Mouse (Mus musculus) kidney, embryonic 15.5 days (tissue): ENCODE results near the gene Prkd2. TPM values are rescaled to one million over a fixed set of nuclear protein-coding genes. Genes with fewer than 3 reads are reported as not detected.

Experiments used
- ATAC-seq: fragments of 200-750 bp; cut with Nextera tagmentation; replicated peaks from 2 replicates; pipeline ENCODE4 v1.8.0; 2017; ENCODE audit warnings: moderate TSS enrichment; ENCODE audit not compliant: low FRiP score
- H3K27ac ChIP-seq: fragments of 300-500 bp; sonication (generic); 2 replicates; pipeline ENCODE4 v1.5.1; 2015; ENCODE audit warnings: mild to moderate bottlenecking, inconsistent platforms
- H3K27me3 ChIP-seq: fragments of 300-500 bp; sonication (generic); 2 replicates; pipeline ENCODE4 v1.6.1; 2015; ENCODE audit warnings: inconsistent platforms
- H3K36me3 ChIP-seq: fragments of 300-500 bp; sonication (generic); 2 replicates; pipeline ENCODE4 v1.6.1; 2015; ENCODE audit warnings: inconsistent platforms
- H3K4me1 ChIP-seq: fragments of 300-500 bp; sonication (generic); 2 replicates; pipeline ENCODE4 v1.6.1; 2015; ENCODE audit warnings: inconsistent platforms
- H3K4me2 ChIP-seq: fragments of 300-500 bp; sonication (generic); 2 replicates; pipeline ENCODE4 v1.6.1; 2015; ENCODE audit warnings: moderate library complexity, mild to moderate bottlenecking, inconsistent platforms
- H3K4me3 ChIP-seq: fragments of 300-500 bp; sonication (generic); replicated peaks from 2 replicates; pipeline ENCODE4 v1.5.1; 2015; ENCODE audit warnings: mild to moderate bottlenecking, inconsistent platforms
- H3K9ac ChIP-seq: fragments of 300-500 bp; sonication (generic); 2 replicates; pipeline ENCODE4 v1.6.1; 2015; ENCODE audit warnings: mild to moderate bottlenecking, inconsistent platforms
- H3K9me3 ChIP-seq: fragments of 300-500 bp; sonication (generic); replicated peaks from 2 replicates; pipeline ENCODE4 v1.6.1; 2016; ENCODE audit warnings: inconsistent platforms
- WGBS: fragments of 180-500 bp; shearing (Covaris S2); methylation state at CpG from one replicate; pipeline ENCODE4 v1.1.7; 2015; ENCODE audit warnings: mixed read lengths; 5-methylcytosine and 5-hydroxymethylcytosine counted together
- polyA plus RNA-seq: library from polyadenylated mRNA; unstranded; fragments of >200 nt; fragmentation: Nextera tagmentation; extraction: Ambion mirVana; gene quantifications from 2 replicates; pipeline ENCODE4 v1.2.1, GENCODE M21; 2015

Gene Prkd2
- polyA plus RNA-seq, 1 experiment from 2014 or later = 17.7 TPM

GRCm38 (mm10) chr7:16873392-16873791 is 30.7 kb downstream of the Prkd2 start:
- 88% methylated on average over 4 of the region's 4 CpGs for WGBS
- Histone ChIP-seq H3K4me3 (no peak overlapping the region), H3K4me1 (peaks cover 30% of the 10 kb centered on the region), H3K9ac (no peak overlapping the region), H3K9me3 (no peaks in the 10 kb centered on the region), H3K4me2 (no peak overlapping the region), H3K36me3 (peaks cover 28% of the 10 kb centered on the region; the same call in 1 of the 2 replicates), H3K27ac (no peak overlapping the region), H3K27me3 (no peaks in the 10 kb centered on the region)
- no peak for ATAC-seq

GRCm38 (mm10) chr7:16874190-16874589 is 31.5 kb downstream of the Prkd2 start:
- peak overlapping the region; percentile 96 for H3K4me2 ChIP-seq
- H3K9me3 ChIP-seq = no peaks in the 10 kb centered on the region
- peaks cover 37% of the 10 kb centered on the region for H3K4me1 ChIP-seq
- peaks cover 24% of the 10 kb centered on the region; the same call in 1 of the 2 replicates for H3K36me3 ChIP-seq
- ATAC-seq = no peak
- peak overlapping the region; percentile 38 for H3K9ac ChIP-seq
- 4% methylated on average over 17 of the region's 17 CpGs for WGBS
- H3K4me3 ChIP-seq = peak overlapping the region; percentile 81
- no peaks in the 10 kb centered on the region for H3K27me3 ChIP-seq
- peak overlapping the region; percentile 95 for H3K27ac ChIP-seq

DNA sequence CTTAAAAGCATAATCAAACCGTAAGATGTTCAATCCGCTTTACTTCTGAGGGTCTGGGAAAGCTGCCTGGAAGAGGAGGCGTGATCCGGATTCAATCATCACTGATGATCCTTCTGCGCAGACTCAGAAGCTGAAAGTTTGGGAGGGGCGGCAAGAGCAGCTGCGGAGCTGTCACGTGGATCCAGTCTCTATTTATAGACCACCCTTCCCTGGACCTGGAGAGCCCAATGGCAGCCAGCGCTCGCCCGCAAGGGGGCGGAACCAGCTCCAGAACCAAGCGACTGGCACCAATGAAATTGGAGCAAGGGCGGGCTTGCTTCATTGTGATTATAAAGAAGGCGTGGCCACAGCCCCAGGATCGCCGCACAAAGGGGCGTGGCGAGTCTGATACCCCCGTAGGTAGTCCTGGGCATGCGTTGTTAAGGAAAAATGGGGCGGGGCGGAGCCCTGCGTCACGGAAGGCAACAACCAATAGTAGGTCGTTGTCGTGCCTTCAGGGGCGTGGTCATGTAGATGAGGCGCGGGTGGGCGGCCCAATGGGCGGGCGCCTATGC is 32.1 kb downstream of the Prkd2 start:
- peaks cover 19% of the 10 kb centered on the region; the same call in 1 of the 2 replicates for H3K36me3 ChIP-seq
- H3K27ac ChIP-seq = peak overlapping the region; percentile 95
- peak overlapping the region; percentile 81 for H3K9ac ChIP-seq
- peaks cover 37% of the 10 kb centered on the region for H3K4me1 ChIP-seq
- H3K4me3 ChIP-seq = peak overlapping the region; percentile 81
- H3K4me2 ChIP-seq = peak overlapping the region; percentile 96
- peak; percentile 97 for ATAC-seq
- no peaks in the 10 kb centered on the region for H3K9me3 ChIP-seq
- WGBS = under 1% methylated on average over 33 of the region's 33 CpGs
- H3K27me3 ChIP-seq = no peaks in the 10 kb centered on the region

GRCm38 (mm10) chr7:16875310-16875325 is 32.4 kb downstream of the Prkd2 start, which contains the start of gene Dact3:
TSS of gene Dact3 (plus strand) at chr7:16875317.
- no peaks in the 10 kb centered on the region for H3K27me3 ChIP-seq
- WGBS = 0% methylated on average over 1 of the region's 1 CpGs
- ATAC-seq = no peak
- H3K9me3 ChIP-seq = no peaks in the 10 kb centered on the region
- peak within 1 kb of the TSS; percentile 81 for H3K9ac ChIP-seq
- peaks cover 17% of the 10 kb centered on the region; the same call in 1 of the 2 replicates for H3K36me3 ChIP-seq
- H3K4me3 ChIP-seq = peak within 1 kb of the TSS; percentile 81
- peak within 1 kb of the TSS; percentile 96 for H3K4me2 ChIP-seq
- peak within 1 kb of the TSS; percentile 95 for H3K27ac ChIP-seq
- peaks cover 38% of the 10 kb centered on the region for H3K4me1 ChIP-seq

DNA sequence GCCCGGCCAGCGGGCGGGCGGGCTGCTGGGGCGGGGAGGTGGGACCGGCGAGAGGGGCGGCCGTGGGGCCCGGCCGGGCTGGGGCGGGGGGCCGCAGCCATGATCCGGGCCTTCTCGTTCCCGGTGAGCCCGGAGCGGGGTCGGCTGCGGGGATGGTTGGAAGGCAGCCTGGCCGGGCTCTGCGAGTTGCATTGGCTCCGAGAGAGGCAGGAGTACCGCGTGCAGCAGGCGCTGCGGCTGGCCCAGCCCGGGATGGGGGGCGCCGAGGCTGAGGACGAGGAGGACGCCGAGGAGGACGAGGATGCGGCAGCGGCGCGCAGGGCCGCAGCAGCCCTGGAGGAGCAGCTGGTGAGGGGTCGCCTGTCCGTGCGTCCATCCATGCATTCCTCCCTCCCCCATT is 32.6 kb downstream of the Prkd2 start:
- WGBS = 2% methylated on average over 32 of the region's 42 CpGs
- Histone ChIP-seq H3K27me3 (no peaks in the 10 kb centered on the region), H3K4me3 (peak overlapping the region; percentile 81), H3K9me3 (no peaks in the 10 kb centered on the region), H3K4me1 (peaks cover 40% of the 10 kb centered on the region), H3K27ac (peak overlapping the region; percentile 81), H3K4me2 (peak overlapping the region; percentile 96), H3K36me3 (peaks cover 17% of the 10 kb centered on the region; the same call in 1 of the 2 replicates), H3K9ac (peak overlapping the region; percentile 81)
- ATAC-seq = peak; percentile 35; the same call in 1 of the 2 replicates

GRCm38 (mm10) chr7:16876006-16876405 is 33.3 kb downstream of the Prkd2 start:
- WGBS = 8% methylated on average over 11 of the region's 11 CpGs
- Histone ChIP-seq H3K36me3 (peaks cover 13% of the 10 kb centered on the region; the same call in 1 of the 2 replicates), H3K4me2 (peak overlapping the region; percentile 96), H3K27ac (peak overlapping the region; percentile 81), H3K9me3 (no peaks in the 10 kb centered on the region), H3K27me3 (no peaks in the 10 kb centered on the region), H3K4me1 (peaks cover 45% of the 10 kb centered on the region), H3K4me3 (peak overlapping the region; percentile 81), H3K9ac (peak overlapping the region; percentile 81)
- ATAC-seq = no peak

- ATAC-seq = peak; percentile 3; the same call in 1 of the 2 replicates
- 3% methylated on average over 13 of the region's 13 CpGs for WGBS
- H3K9ac ChIP-seq = peak overlapping the region; percentile 81
These were observed 33.9 kb downstream of the Prkd2 start for GRCm38 (mm10) chr7:16876608-16877007.

DNA sequence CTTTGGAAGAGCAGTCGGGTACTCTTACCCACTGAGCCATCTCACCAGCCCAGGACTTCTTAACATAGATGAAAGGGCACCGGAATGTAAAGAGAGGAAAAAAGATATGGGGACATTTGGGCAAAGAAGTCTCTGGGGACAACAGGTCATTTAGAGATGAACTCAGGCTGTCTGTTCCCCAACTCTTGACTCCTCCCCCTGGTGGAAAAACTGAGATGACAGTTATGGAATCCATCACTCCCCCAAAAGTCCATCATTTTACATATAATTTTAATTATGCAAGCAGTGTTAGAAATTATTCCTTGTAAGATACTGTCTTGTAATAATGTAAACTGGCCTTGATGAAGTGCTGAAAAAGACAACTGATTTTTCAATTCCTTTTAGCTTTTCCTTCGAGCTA is 35.0 kb downstream of the Prkd2 start:
- no peak for ATAC-seq
- no peak overlapping the region for H3K4me2 ChIP-seq
- no peak overlapping the region for H3K4me3 ChIP-seq
- 85% methylated on average over 3 of the region's 3 CpGs for WGBS
- no peaks in the 10 kb centered on the region for H3K9me3 ChIP-seq
- peaks cover 8% of the 10 kb centered on the region for H3K36me3 ChIP-seq
- H3K9ac ChIP-seq = no peak overlapping the region
- peaks cover 45% of the 10 kb centered on the region for H3K4me1 ChIP-seq
- no peaks in the 10 kb centered on the region for H3K27me3 ChIP-seq
- H3K27ac ChIP-seq = no peak overlapping the region

More at GRCm38 (mm10) chr7:16876608-16877007, 33.9 kb downstream of the Prkd2 start:
- peak overlapping the region; percentile 96 for H3K4me2 ChIP-seq
- peak overlapping the region; percentile 81 for H3K4me3 ChIP-seq
- no peaks in the 10 kb centered on the region for H3K27me3 ChIP-seq
- peaks cover 45% of the 10 kb centered on the region for H3K4me1 ChIP-seq
- peaks cover 14% of the 10 kb centered on the region; the same call in 1 of the 2 replicates for H3K36me3 ChIP-seq
- H3K9me3 ChIP-seq = no peaks in the 10 kb centered on the region
- peak overlapping the region; percentile 81 for H3K27ac ChIP-seq

- peak overlapping the region; percentile 22; the same call in 1 of the 2 replicates for H3K4me2 ChIP-seq
- peaks cover 46% of the 10 kb centered on the region for H3K4me1 ChIP-seq
- peak; percentile 26; the same call in 1 of the 2 replicates for ATAC-seq
- no peak overlapping the region for H3K4me3 ChIP-seq
- H3K36me3 ChIP-seq = peaks cover 28% of the 10 kb centered on the region
- H3K27me3 ChIP-seq = peaks cover 10% of the 10 kb centered on the region
- peaks cover 2% of the 10 kb centered on the region for H3K9me3 ChIP-seq
- peak overlapping the region; percentile 74 for H3K27ac ChIP-seq
- WGBS = 29% methylated on average over 9 of the region's 9 CpGs
- no peak overlapping the region for H3K9ac ChIP-seq
These were observed 37.3 kb downstream of the Prkd2 start for GRCm38 (mm10) chr7:16879796-16880547.

DNA sequence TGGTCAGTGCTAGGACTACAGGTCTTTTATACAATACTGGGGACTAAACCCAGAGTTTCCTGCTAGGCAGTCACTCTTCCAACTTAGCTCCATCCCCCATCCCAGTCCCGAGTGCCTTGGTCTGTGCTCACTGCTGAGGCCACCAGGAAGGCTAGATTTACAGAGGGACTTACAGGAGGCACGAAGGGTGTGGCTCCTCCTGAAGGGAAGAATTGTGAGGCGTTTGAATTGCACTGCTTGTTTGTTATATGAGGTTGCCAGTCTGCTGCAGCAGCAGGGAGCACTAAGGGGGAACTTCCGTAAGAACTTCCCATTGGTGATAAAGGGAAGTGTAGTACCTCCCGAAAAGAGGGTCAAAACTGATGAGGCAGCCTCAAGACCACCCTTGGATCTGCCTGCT is 37.9 kb downstream of the Prkd2 start:
- H3K4me2 ChIP-seq = peak overlapping the region; percentile 22; the same call in 1 of the 2 replicates
- H3K27me3 ChIP-seq = peaks cover 17% of the 10 kb centered on the region
- H3K4me3 ChIP-seq = no peak overlapping the region
- H3K27ac ChIP-seq = peak overlapping the region; percentile 74
- no peak for ATAC-seq
- H3K4me1 ChIP-seq = peaks cover 49% of the 10 kb centered on the region
- 42% methylated on average over 5 of the region's 5 CpGs for WGBS
- H3K9me3 ChIP-seq = peaks cover 9% of the 10 kb centered on the region
- no peak overlapping the region for H3K9ac ChIP-seq
- peaks cover 35% of the 10 kb centered on the region for H3K36me3 ChIP-seq

- peaks cover 18% of the 10 kb centered on the region for H3K9me3 ChIP-seq
- WGBS = 96% methylated on average over 6 of the region's 6 CpGs
These were observed 40.5 kb downstream of the Prkd2 start for GRCm38 (mm10) chr7:16883162-16883561.

DNA sequence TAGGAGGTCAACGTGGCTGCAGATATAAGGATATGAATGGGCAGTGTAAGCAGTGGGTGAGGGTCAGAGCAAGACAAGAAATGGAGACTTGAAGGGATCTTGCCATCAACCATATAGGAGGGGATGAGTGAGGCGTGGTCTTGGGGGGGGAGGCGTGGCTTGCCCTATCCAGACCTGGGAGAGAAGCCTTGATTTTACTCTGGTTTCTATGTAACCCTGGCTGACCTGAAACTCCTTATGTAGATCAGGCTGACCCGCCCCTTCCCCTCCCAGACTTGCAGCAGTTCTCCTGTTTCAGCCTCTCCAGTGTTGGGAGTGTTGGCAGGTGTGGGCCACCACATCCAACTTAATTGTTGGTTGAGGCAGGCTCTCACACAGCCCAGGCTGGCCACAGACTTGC is 41.6 kb downstream of the Prkd2 start:
- no peak for ATAC-seq
- 72% methylated on average over 4 of the region's 4 CpGs for WGBS
- peaks cover 56% of the 10 kb centered on the region for H3K36me3 ChIP-seq

More at GRCm38 (mm10) chr7:16883162-16883561, 40.5 kb downstream of the Prkd2 start:
- no peak overlapping the region for H3K27ac ChIP-seq
- no peak overlapping the region for H3K4me2 ChIP-seq
- H3K4me1 ChIP-seq = peaks cover 33% of the 10 kb centered on the region
- no peak overlapping the region for H3K4me3 ChIP-seq
- H3K27me3 ChIP-seq = peaks cover 33% of the 10 kb centered on the region
- peaks cover 59% of the 10 kb centered on the region for H3K36me3 ChIP-seq
- ATAC-seq = no peak
- H3K9ac ChIP-seq = no peak overlapping the region

More for the DNA sequence above, 41.6 kb downstream of the Prkd2 start:
- Histone ChIP-seq H3K27ac (no peak overlapping the region), H3K4me2 (no peak overlapping the region), H3K27me3 (peaks cover 33% of the 10 kb centered on the region), H3K4me1 (peaks cover 24% of the 10 kb centered on the region), H3K9ac (no peak overlapping the region), H3K9me3 (peaks cover 18% of the 10 kb centered on the region), H3K4me3 (no peak overlapping the region)
